Mouse (Mus musculus) lung, adult 2 months (tissue): ENCODE measurements at regions not wholly inside any gene's neighbourhood (a gene's known extent, or its start where the extent isn't known, plus 50 kb on each side); places are given as distances from the start of the nearest gene placed in this dataset.

ENCODE experiments used
- CTCF ChIP-seq: fragments of 200-500 bp; IDR thresholded peaks from 2 replicates; pipeline ENCODE4 v1.5.1; 2011; ENCODE audit warnings: mild to moderate bottlenecking, low read length, control low read depth; ENCODE audit not compliant: insufficient read depth
- POLR2A ChIP-seq: fragments of 200-500 bp; IDR thresholded peaks from 2 replicates; pipeline ENCODE4 v1.6.1; 2011; ENCODE audit warnings: low read depth, mild to moderate bottlenecking, control low read depth, low read length, borderline replicate concordance; ENCODE audit errors: extremely low read depth

DNA sequence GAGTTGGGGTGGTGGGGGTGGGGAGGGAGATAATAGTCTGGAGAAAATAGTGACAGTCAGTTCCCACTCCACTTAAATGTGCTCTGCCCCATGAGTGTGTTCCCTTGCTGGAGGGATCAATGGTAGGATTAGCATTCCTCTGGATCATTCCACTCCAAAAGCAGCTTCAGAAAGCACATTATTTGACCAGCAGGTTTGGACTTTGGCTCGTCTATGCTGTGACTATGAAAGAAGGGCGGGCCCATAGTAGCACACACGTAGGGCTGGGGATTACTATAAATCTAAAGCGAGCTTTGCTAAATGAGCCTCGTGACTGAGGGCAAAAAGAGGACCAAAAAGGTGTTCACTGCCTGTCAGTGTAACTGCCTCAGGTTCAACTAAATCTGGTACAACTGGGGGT lies 75.9 kb upstream of the Marcks start:
- TF ChIP-seq CTCF = no peak
- no peak for TF ChIP-seq POLR2A
